Mouse (Mus musculus) stomach, embryonic 14.5 days (tissue): ENCODE results near the gene Fam78b. TPM values are rescaled to one million over a fixed set of nuclear protein-coding genes. Genes with fewer than 3 reads are reported as not detected.

Source experiments
- ATAC-seq: fragments of 200-750 bp; cut with Nextera tagmentation; 2 replicates; pipeline ENCODE4 v1.8.0; 2017; ENCODE audit warnings: low read depth, moderate TSS enrichment; ENCODE audit not compliant: insufficient number of reproducible peaks, insufficient read depth, low FRiP score
- H3K27ac ChIP-seq: fragments of 300-500 bp; sonication (generic); 2 replicates; pipeline ENCODE4 v1.5.1; 2014; ENCODE audit warnings: mild to moderate bottlenecking, low read length, moderate library complexity, mixed read lengths
- H3K27me3 ChIP-seq: fragments of 300-500 bp; sonication (generic); 2 replicates; pipeline ENCODE4 v1.6.1; 2014; ENCODE audit warnings: low read length, control low read depth, mixed read lengths; ENCODE audit not compliant: control insufficient read depth, insufficient read depth
- H3K36me3 ChIP-seq: fragments of 300-500 bp; sonication (generic); 2 replicates; pipeline ENCODE4 v1.6.1; 2014; ENCODE audit warnings: mild to moderate bottlenecking, control low read depth, low read length, moderate library complexity, mixed read lengths; ENCODE audit not compliant: control insufficient read depth, insufficient read depth
- H3K4me1 ChIP-seq: fragments of 300-500 bp; sonication (generic); 2 replicates; pipeline ENCODE4 v1.6.1; 2014; ENCODE audit warnings: low read length, control low read depth, mixed read lengths; ENCODE audit not compliant: control insufficient read depth, insufficient read depth
- H3K4me2 ChIP-seq: fragments of 300-500 bp; sonication (generic); replicated peaks from 2 replicates; pipeline ENCODE4 v1.6.1; 2014; ENCODE audit warnings: low read depth, low read length, control low read depth
- H3K4me3 ChIP-seq: fragments of 300-500 bp; sonication (generic); 2 replicates; pipeline ENCODE4 v1.5.1; 2014; ENCODE audit warnings: low read depth, low read length, control low read depth
- H3K9ac ChIP-seq: fragments of 300-500 bp; sonication (generic); replicated peaks from 2 replicates; pipeline ENCODE4 v1.6.1; 2014; ENCODE audit warnings: low read depth, mild to moderate bottlenecking, control low read depth, low read length, moderate library complexity, mixed read lengths
- H3K9me3 ChIP-seq: fragments of 300-500 bp; sonication (generic); 2 replicates; pipeline ENCODE4 v1.6.1; 2016; ENCODE audit warnings: low read depth, low read length, control low read depth; ENCODE audit not compliant: control insufficient read depth
- WGBS: fragments of 180-500 bp; shearing (Covaris S2); extraction: QIAGEN DNeasy Blood & Tissue Kit; methylation state at CpG from one replicate; pipeline ENCODE4 v1.1.7; 2014; 5-methylcytosine and 5-hydroxymethylcytosine counted together
- polyA plus RNA-seq: library from polyadenylated mRNA; unstranded; fragments of >200 nt; fragmentation: Nextera tagmentation; extraction: Ambion mirVana; gene quantifications from 2 replicates; pipeline ENCODE4 v1.2.1, GENCODE M21; 2014

Gene Fam78b
- polyA plus RNA-seq, 1 experiment from 2014 or later, result 1.8 TPM

DNA sequence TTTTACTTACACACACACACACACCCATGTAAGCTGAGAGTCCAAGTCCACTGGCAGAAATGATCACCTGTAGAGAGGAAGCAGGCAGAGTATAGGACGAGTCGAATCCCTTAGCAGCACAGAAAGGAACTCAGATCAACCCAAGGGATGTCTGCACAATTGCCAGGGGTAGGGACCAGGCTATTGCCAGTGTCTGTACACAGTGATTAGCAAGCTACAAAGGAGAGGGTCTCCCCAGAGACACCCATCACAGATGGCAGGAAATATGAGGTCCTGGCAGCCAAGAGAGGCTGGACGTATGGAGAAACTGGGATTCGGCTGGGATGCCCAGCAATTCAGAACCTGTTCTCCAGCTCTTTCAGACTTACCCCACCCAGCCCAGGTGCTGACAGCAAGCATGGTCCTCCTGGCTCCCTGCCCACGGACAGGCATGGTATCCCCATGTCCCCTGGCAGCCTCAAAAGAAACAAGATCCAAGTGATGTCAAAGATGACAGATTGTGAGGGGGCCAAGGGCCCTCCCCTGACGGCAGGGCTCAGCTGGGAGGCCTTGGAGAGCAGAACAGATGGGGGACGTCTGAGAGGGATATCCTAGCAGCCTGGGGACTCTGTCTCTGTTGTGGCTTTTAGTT is 12.1 kb downstream of the Fam78b start:
- WGBS, result 34% methylated on average over 7 of the region's 7 CpGs
- ATAC-seq, result no peak
- H3K27me3 ChIP-seq, result no peaks in the 10 kb centered on the region

GRCm38 (mm10) chr1:167016269-167016668 is 15.1 kb downstream of the Fam78b start:
- no peak for ATAC-seq
- H3K4me1 ChIP-seq, result 0 out of 2 replicates have a peak, but pooled peaks cover 4% of the 10 kb centered on the region
- no peaks in the 10 kb centered on the region for H3K27me3 ChIP-seq

More for the DNA sequence above, 12.1 kb downstream of the Fam78b start:
- Histone ChIP-seq H3K27ac (no peak overlapping the region), H3K4me3 (no peak overlapping the region), H3K9me3 (no peaks in the 10 kb centered on the region), H3K4me2 (no peak overlapping the region), H3K9ac (no peak overlapping the region), H3K36me3 (no peaks in the 10 kb centered on the region), H3K4me1 (0 out of 2 replicates have a peak, but pooled peaks cover 4% of the 10 kb centered on the region)

DNA sequence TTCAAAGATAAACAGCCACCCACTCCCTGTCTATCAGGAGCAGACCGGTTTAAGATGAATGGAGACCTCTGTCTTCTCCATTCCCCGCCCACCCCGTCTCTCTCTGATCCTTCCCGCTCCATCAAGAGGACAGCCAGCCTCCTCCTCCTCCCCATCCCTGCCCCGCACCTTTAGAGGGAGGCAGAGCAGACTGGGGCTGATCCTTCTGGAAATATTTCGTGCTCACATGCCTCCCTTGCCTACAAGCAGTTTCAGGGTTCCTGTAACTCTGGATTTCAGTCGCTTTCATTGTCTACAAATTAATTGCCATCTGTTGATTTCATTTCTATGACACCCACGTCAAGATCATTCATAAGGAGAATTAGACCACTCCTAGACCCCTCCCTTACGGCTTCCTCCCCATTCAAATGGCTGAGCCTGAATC is 20.8 kb downstream of the Fam78b start:
- Histone ChIP-seq H3K27me3 (no peaks in the 10 kb centered on the region), H3K9me3 (no peaks in the 10 kb centered on the region), H3K4me1 (no peaks in the 10 kb centered on the region), H3K36me3 (no peaks in the 10 kb centered on the region), H3K9ac (no peak overlapping the region), H3K27ac (no peak overlapping the region), H3K4me3 (no peak overlapping the region), H3K4me2 (no peak overlapping the region)
- ATAC-seq, result no peak
- WGBS, result 24% methylated on average over 9 of the region's 9 CpGs

More at GRCm38 (mm10) chr1:167016269-167016668, 15.1 kb downstream of the Fam78b start:
- Histone ChIP-seq H3K9ac (no peak overlapping the region), H3K4me3 (no peak overlapping the region), H3K4me2 (no peak overlapping the region), H3K36me3 (no peaks in the 10 kb centered on the region), H3K27ac (no peak overlapping the region), H3K9me3 (no peaks in the 10 kb centered on the region)
- 54% methylated on average over 3 of the region's 3 CpGs for WGBS

DNA sequence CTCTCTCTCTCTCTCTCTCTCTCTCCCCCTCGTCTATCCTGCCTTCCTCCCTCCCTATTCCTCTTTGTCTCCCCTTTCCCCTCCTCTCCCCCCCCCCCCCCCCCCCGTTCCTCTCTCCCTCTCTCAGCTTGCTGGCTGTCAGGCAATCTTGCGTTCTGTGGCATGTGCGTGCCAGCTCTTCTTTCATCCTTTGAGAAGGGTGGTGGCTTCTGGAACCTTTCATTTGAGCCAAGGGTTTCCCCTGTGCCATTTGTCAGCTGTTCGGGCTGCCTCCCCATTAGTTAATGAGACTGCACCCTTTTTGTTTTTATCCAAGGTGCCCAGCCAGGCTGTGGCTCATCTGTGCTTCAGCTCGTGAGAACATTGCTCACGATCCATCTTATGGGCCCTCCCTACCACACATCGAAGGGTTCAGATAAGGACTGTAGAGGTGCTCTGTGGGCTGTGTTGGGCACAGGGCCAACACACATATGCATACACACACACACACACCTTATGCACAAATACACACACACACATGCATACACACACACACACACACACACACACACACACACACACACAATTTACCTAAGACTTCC is 21.4 kb downstream of the Fam78b start:
- no peaks in the 10 kb centered on the region for H3K27me3 ChIP-seq
- no peak overlapping the region for H3K27ac ChIP-seq
- no peaks in the 10 kb centered on the region for H3K36me3 ChIP-seq
- H3K9me3 ChIP-seq, result no peaks in the 10 kb centered on the region
- ATAC-seq, result no peak
- H3K4me2 ChIP-seq, result no peak overlapping the region
- no peaks in the 10 kb centered on the region for H3K4me1 ChIP-seq
- no peak overlapping the region for H3K9ac ChIP-seq
- H3K4me3 ChIP-seq, result no peak overlapping the region
- 35% methylated on average over 8 of the region's 8 CpGs for WGBS

GRCm38 (mm10) chr1:167023794-167024193 is 22.6 kb downstream of the Fam78b start:
- no peak overlapping the region for H3K9ac ChIP-seq
- 89% methylated on average over 11 of the region's 11 CpGs for WGBS
- ATAC-seq, result no peak
- no peaks in the 10 kb centered on the region for H3K4me1 ChIP-seq
- H3K27ac ChIP-seq, result no peak overlapping the region
- no peaks in the 10 kb centered on the region for H3K9me3 ChIP-seq
- H3K27me3 ChIP-seq, result no peaks in the 10 kb centered on the region
- no peak overlapping the region for H3K4me2 ChIP-seq
- H3K36me3 ChIP-seq, result no peaks in the 10 kb centered on the region
- no peak overlapping the region for H3K4me3 ChIP-seq

GRCm38 (mm10) chr1:167024961-167025360 is 23.7 kb downstream of the Fam78b start:
- ATAC-seq, result no peak
- no peaks in the 10 kb centered on the region for H3K36me3 ChIP-seq
- 47% methylated on average over 4 of the region's 4 CpGs for WGBS

GRCm38 (mm10) chr1:167032046-167032648 is 30.9 kb downstream of the Fam78b start:
- H3K9me3 ChIP-seq, result no peaks in the 10 kb centered on the region
- no peak overlapping the region for H3K9ac ChIP-seq
- H3K27ac ChIP-seq, result no peak overlapping the region
- no peak overlapping the region for H3K4me2 ChIP-seq
- no peaks in the 10 kb centered on the region for H3K36me3 ChIP-seq
- H3K4me3 ChIP-seq, result no peak overlapping the region
- H3K4me1 ChIP-seq, result no peaks in the 10 kb centered on the region
- 63% methylated on average over 13 of the region's 13 CpGs for WGBS
- H3K27me3 ChIP-seq, result no peaks in the 10 kb centered on the region
- ATAC-seq, result no peak

More at GRCm38 (mm10) chr1:167024961-167025360, 23.7 kb downstream of the Fam78b start:
- H3K4me2 ChIP-seq, result no peak overlapping the region
- H3K4me1 ChIP-seq, result no peaks in the 10 kb centered on the region
- no peaks in the 10 kb centered on the region for H3K27me3 ChIP-seq
- H3K27ac ChIP-seq, result no peak overlapping the region
- H3K4me3 ChIP-seq, result no peak overlapping the region
- no peak overlapping the region for H3K9ac ChIP-seq
- H3K9me3 ChIP-seq, result no peaks in the 10 kb centered on the region

- Histone ChIP-seq H3K36me3 (no peaks in the 10 kb centered on the region), H3K4me2 (no peak overlapping the region), H3K4me1 (no peaks in the 10 kb centered on the region), H3K9ac (no peak overlapping the region), H3K4me3 (no peak overlapping the region), H3K27me3 (no peaks in the 10 kb centered on the region), H3K27ac (no peak overlapping the region), H3K9me3 (no peaks in the 10 kb centered on the region)
- ATAC-seq, result no peak
- 84% methylated on average over 1 of the region's 1 CpGs for WGBS
These were observed 33.2 kb downstream of the Fam78b start for GRCm38 (mm10) chr1:167034435-167034834.
